Mouse (Mus musculus): Measurements from ENCODE around the gene Vhl. TPM values are rescaled to one million over a fixed set of nuclear protein-coding genes. Genes with fewer than 3 reads are reported as not detected.
A peak's percentile ranks its signal among the peaks of the same experiment; 100 is the strongest.

Vhl gene
- polyA plus RNA-seq, 1 experiment from 2014 or later, result 33.5 TPM

GRCm38 (mm10) chr6:113604432-113605223, 19.1 kb upstream of the Vhl start, which contains the start of gene Brk1:
Gene Brk1, plus strand, starts transcription at chr6:113604772.
- ATAC-seq (replicated peaks; ENCODE audit: low FRiP score, low read depth), result peak; percentile 88

DNA sequence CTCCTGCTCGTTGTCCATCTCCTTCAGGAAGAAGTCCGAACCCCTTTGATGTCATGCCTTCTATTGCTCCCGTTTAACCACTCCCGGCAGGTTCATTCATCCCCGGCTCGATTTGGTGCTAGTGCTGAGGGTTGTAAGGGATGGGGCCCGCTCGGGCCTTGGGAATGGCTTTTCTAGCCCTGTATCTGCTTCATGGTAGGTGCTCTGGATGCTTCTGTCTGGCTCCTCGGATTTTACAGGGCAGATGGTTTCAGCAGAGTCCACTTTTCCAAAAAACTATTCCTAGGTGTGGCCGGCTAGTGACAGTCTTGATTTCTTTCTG, 18.6 kb upstream of the Vhl start:
- H3K4me1 ChIP-seq (replicated peaks; ENCODE audit: insufficient read depth, low read length), result peaks cover 7% of the 10 kb centered on the region; the same call in 1 of the 2 replicates
- TF ChIP-seq CTCF (IDR thresholded peaks at IDR 0.05; ENCODE audit: low read depth), result no peak
- H3K4me3 ChIP-seq (replicated peaks; ENCODE audit: low read depth, low read length), result peak overlapping the region; percentile 92
- H3K9ac ChIP-seq (ENCODE audit: low read depth, low read length), result peak overlapping the region; percentile 81
- no peaks in the 10 kb centered on the region for H3K9me3 ChIP-seq (replicated peaks; ENCODE audit: low read length)
- DNase-seq (ENCODE audit: low spot score), result no peak
- H3K4me2 ChIP-seq (ENCODE audit: low read length), result peak overlapping the region; percentile 74
- H3K27ac ChIP-seq, result peak overlapping the region; percentile 85
- 3% methylated on average over 10 of the region's 10 CpGs for WGBS
- no peaks in the 10 kb centered on the region for H3K36me3 ChIP-seq (ENCODE audit: insufficient read depth, low read length)
- no peak for ATAC-seq (replicated peaks; ENCODE audit: low FRiP score, low read depth)
- no peaks in the 10 kb centered on the region for H3K27me3 ChIP-seq (ENCODE audit: insufficient read depth, low read length)

More at GRCm38 (mm10) chr6:113604432-113605223, 19.1 kb upstream of the Vhl start, which contains the start of gene Brk1:
- Histone ChIP-seq H3K36me3 (ENCODE audit: insufficient read depth, low read length) (no peaks in the 10 kb centered on the region), H3K9ac (ENCODE audit: low read depth, low read length) (peak within 1 kb of the TSS; percentile 81), H3K4me3 (replicated peaks; ENCODE audit: low read depth, low read length) (peak within 1 kb of the TSS; percentile 92), H3K27me3 (ENCODE audit: insufficient read depth, low read length) (no peaks in the 10 kb centered on the region), H3K4me1 (replicated peaks; ENCODE audit: insufficient read depth, low read length) (peaks cover 7% of the 10 kb centered on the region; the same call in 1 of the 2 replicates), H3K4me2 (ENCODE audit: low read length) (peak within 1 kb of the TSS; percentile 74), H3K9me3 (replicated peaks; ENCODE audit: low read length) (no peaks in the 10 kb centered on the region), H3K27ac (peak within 1 kb of the TSS; percentile 85)
- peak; percentile 60 for TF ChIP-seq CTCF (IDR thresholded peaks at IDR 0.05; ENCODE audit: low read depth)
- under 1% methylated on average over 63 of the region's 65 CpGs for WGBS
- peak; percentile 93 for DNase-seq (ENCODE audit: low spot score)

DNA sequence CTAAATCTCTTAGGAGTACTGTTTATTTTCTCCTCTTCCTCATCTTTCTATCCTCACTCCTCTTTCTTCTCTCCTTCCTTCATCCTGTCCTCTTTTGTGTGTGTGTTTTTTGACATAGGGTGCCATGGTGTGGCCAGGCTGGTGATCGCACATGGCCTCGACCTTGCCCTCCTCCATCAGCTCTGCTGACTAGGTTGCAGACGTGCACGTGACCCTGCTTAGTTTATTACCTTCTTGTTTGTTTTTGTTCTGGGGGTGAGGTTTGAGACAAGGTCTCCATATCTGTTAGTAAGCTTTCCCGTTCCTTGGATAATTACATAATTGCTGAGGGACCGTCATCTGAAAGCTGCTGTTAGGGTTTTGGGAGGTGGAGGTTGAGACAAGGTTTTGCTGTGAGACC, 14.9 kb upstream of the Vhl start:
- 63% methylated on average over 6 of the region's 6 CpGs for WGBS
- ATAC-seq (replicated peaks; ENCODE audit: low FRiP score, low read depth), result no peak
- no peak overlapping the region for H3K27ac ChIP-seq

GRCm38 (mm10) chr6:113609293-113609692, 14.5 kb upstream of the Vhl start:
- no peaks in the 10 kb centered on the region for H3K27me3 ChIP-seq (ENCODE audit: insufficient read depth, low read length)
- no peak for TF ChIP-seq CTCF (IDR thresholded peaks at IDR 0.05; ENCODE audit: low read depth)
- no peak overlapping the region for H3K9ac ChIP-seq (ENCODE audit: low read depth, low read length)
- H3K27ac ChIP-seq, result no peak overlapping the region
- WGBS, result 89% methylated on average over 7 of the region's 7 CpGs
- no peak for ATAC-seq (replicated peaks; ENCODE audit: low FRiP score, low read depth)
- DNase-seq (ENCODE audit: low spot score), result no peak
- no peaks in the 10 kb centered on the region for H3K9me3 ChIP-seq (replicated peaks; ENCODE audit: low read length)
- H3K4me3 ChIP-seq (replicated peaks; ENCODE audit: low read depth, low read length), result no peak overlapping the region
- H3K4me1 ChIP-seq (replicated peaks; ENCODE audit: insufficient read depth, low read length), result peaks cover 7% of the 10 kb centered on the region; the same call in 1 of the 2 replicates
- H3K36me3 ChIP-seq (ENCODE audit: insufficient read depth, low read length), result peaks cover 11% of the 10 kb centered on the region; the same call in 1 of the 2 replicates
- H3K4me2 ChIP-seq (ENCODE audit: low read length), result no peak overlapping the region

More for the DNA sequence above, 14.9 kb upstream of the Vhl start:
- H3K4me3 ChIP-seq (replicated peaks; ENCODE audit: low read depth, low read length), result no peak overlapping the region
- DNase-seq (ENCODE audit: low spot score), result no peak
- no peaks in the 10 kb centered on the region for H3K27me3 ChIP-seq (ENCODE audit: insufficient read depth, low read length)
- H3K9me3 ChIP-seq (replicated peaks; ENCODE audit: low read length), result no peaks in the 10 kb centered on the region
- TF ChIP-seq CTCF (IDR thresholded peaks at IDR 0.05; ENCODE audit: low read depth), result no peak
- no peak overlapping the region for H3K9ac ChIP-seq (ENCODE audit: low read depth, low read length)
- H3K36me3 ChIP-seq (ENCODE audit: insufficient read depth, low read length), result peaks cover 7% of the 10 kb centered on the region; the same call in 1 of the 2 replicates
- peaks cover 7% of the 10 kb centered on the region; the same call in 1 of the 2 replicates for H3K4me1 ChIP-seq (replicated peaks; ENCODE audit: insufficient read depth, low read length)
- H3K4me2 ChIP-seq (ENCODE audit: low read length), result no peak overlapping the region

DNA sequence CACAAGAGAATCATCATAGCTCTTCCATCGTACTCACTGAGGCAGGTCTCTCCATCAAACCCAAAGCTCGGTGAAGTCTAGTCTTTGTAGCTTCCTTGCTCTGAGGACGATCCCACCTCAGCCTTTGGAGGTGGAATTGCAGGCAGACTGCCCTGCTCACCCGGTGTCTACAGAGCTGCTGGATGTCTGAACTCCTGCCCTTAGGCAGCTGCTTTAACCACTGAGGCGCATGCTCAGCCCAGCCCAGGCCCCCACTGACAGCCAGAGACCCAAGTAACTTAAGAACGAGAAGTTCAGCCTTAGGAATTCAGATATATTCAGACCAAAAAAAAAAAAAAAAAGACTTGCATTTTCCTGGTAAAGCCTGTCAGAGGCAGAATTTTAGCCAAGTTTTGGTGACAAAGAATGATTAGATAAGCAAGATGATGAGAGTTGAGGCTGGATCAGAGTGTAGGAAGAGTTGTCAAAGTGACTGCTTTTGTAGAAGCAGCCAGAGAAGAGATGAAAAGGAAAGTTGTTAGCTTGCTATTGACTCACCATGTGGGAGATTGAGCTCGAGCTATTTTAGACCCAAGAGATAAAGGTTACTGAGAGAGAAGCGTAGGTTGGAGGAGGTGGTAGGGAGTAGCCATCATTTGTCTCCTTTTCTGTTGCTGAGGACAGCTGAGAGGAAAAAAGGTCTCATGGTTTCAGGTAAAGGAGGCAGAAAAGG, 11.3 kb upstream of the Vhl start:
- H3K4me1 ChIP-seq (replicated peaks; ENCODE audit: insufficient read depth, low read length), result no peaks in the 10 kb centered on the region
- no peak overlapping the region for H3K4me2 ChIP-seq (ENCODE audit: low read length)
- no peak overlapping the region for H3K4me3 ChIP-seq (replicated peaks; ENCODE audit: low read depth, low read length)
- DNase-seq (ENCODE audit: low spot score), result no peak
- no peak for ATAC-seq (replicated peaks; ENCODE audit: low FRiP score, low read depth)
- 74% methylated on average over 8 of the region's 8 CpGs for WGBS
- no peak overlapping the region for H3K9ac ChIP-seq (ENCODE audit: low read depth, low read length)
- TF ChIP-seq CTCF (IDR thresholded peaks at IDR 0.05; ENCODE audit: low read depth), result no peak
- no peaks in the 10 kb centered on the region for H3K27me3 ChIP-seq (ENCODE audit: insufficient read depth, low read length)
- H3K36me3 ChIP-seq (ENCODE audit: insufficient read depth, low read length), result peaks cover 27% of the 10 kb centered on the region; the same call in 1 of the 2 replicates
- H3K9me3 ChIP-seq (replicated peaks; ENCODE audit: low read length), result no peaks in the 10 kb centered on the region
- H3K27ac ChIP-seq, result no peak overlapping the region

GRCm38 (mm10) chr6:113614152-113614551, 9.6 kb upstream of the Vhl start:
- Histone ChIP-seq H3K27me3 (ENCODE audit: insufficient read depth, low read length) (no peaks in the 10 kb centered on the region), H3K4me1 (replicated peaks; ENCODE audit: insufficient read depth, low read length) (no peaks in the 10 kb centered on the region), H3K36me3 (ENCODE audit: insufficient read depth, low read length) (peaks cover 35% of the 10 kb centered on the region), H3K4me2 (ENCODE audit: low read length) (no peak overlapping the region), H3K4me3 (replicated peaks; ENCODE audit: low read depth, low read length) (no peak overlapping the region), H3K9ac (ENCODE audit: low read depth, low read length) (no peak overlapping the region), H3K9me3 (replicated peaks; ENCODE audit: low read length) (no peaks in the 10 kb centered on the region), H3K27ac (no peak overlapping the region)
- 96% methylated on average over 7 of the region's 7 CpGs for WGBS
- ATAC-seq (replicated peaks; ENCODE audit: low FRiP score, low read depth) (no peak), DNase-seq (ENCODE audit: low spot score) (no peak)
- TF ChIP-seq CTCF (IDR thresholded peaks at IDR 0.05; ENCODE audit: low read depth), result no peak

Measured in kidney, postnatal 0 days (tissue).